Mouse (Mus musculus) CH12.LX (cell line): Measurements from ENCODE around the gene Fosb. TPM values are rescaled to one million over a fixed set of nuclear protein-coding genes. Genes with fewer than 3 reads are reported as not detected.
A peak's percentile ranks its signal among the peaks of the same experiment; 100 is the strongest.

Experiments used
- DNase-seq: peaks from one replicate; pipeline ENCODE4 v3.0.0-alpha.2; 2013; ENCODE audit errors: extremely low read depth
- H3K27ac ChIP-seq: 2 replicates; pipeline ENCODE4 v1.5.1; 2012; ENCODE audit warnings: low read depth, mild to moderate bottlenecking, control low read depth, moderate library complexity; ENCODE audit not compliant: insufficient read depth
- H3K27me3 ChIP-seq: replicated peaks from 2 replicates; pipeline ENCODE3; 2012; ENCODE audit warnings: inconsistent platforms
- H3K36me3 ChIP-seq, 2 experiments: replicated peaks in 1 of 2; 2 replicates each; pipeline versions ENCODE3 to v1.6.1; 2012; ENCODE audit warnings: inconsistent platforms in 1 of 2, low read length in 1 of 2, mild to moderate bottlenecking in 1 of 2, mixed read lengths in 1 of 2, moderate library complexity in 1 of 2; ENCODE audit not compliant: control insufficient read depth in 1 of 2, insufficient read depth in 1 of 2
- H3K4me1 ChIP-seq, 2 experiments: 2 replicates each; pipeline ENCODE4 v1.6.1; 2012; ENCODE audit warnings: inconsistent platforms in 1 of 2, moderate library complexity in 1 of 2; ENCODE audit not compliant: insufficient read depth in 2 of 2, control insufficient read depth in 1 of 2
- H3K4me2 ChIP-seq: 2 replicates; pipeline ENCODE4 v1.6.1; 2012; ENCODE audit warnings: low read depth, mild to moderate bottlenecking, control low read depth; ENCODE audit not compliant: poor library complexity, insufficient read depth, severe bottlenecking
- H3K4me3 ChIP-seq, 3 experiments: fragments of 150-350 bp in 1 of 3; sonication (generic) in 1 of 3; replicated peaks in 1 of 3; 2 replicates each; pipeline versions ENCODE3 to v1.5.1; 2011 to 2012; ENCODE audit warnings: low read depth in 2 of 3, low read length in 2 of 3, mild to moderate bottlenecking in 2 of 3, moderate library complexity in 2 of 3, control low read depth in 1 of 3, improper control_type of control experiment in 1 of 3, inconsistent platforms in 1 of 3, mixed read lengths in 1 of 3; ENCODE audit not compliant: poor library complexity in 1 of 3
- H3K79me2 ChIP-seq: replicated peaks from 2 replicates; pipeline ENCODE4 v1.6.1; 2012; ENCODE audit warnings: mild to moderate bottlenecking, moderate library complexity; ENCODE audit not compliant: control insufficient read depth, poor library complexity, insufficient read depth, severe bottlenecking; ENCODE audit errors: extremely low read depth
- H3K9ac ChIP-seq: 2 replicates; pipeline ENCODE4 v1.6.1; 2012; ENCODE audit warnings: low read depth, mild to moderate bottlenecking, control low read depth, moderate library complexity; ENCODE audit not compliant: insufficient read depth
- H3K9me3 ChIP-seq: replicated peaks from 2 replicates; pipeline ENCODE3; 2012; ENCODE audit warnings: low read length, inconsistent platforms, mixed read lengths
- BHLHE40 ChIP-seq: IDR thresholded peaks from 2 replicates; pipeline ENCODE4 v1.6.1; 2011; ENCODE audit warnings: mild to moderate bottlenecking, low read depth, low read length, improper control_type of control experiment
- CHD2 ChIP-seq: IDR thresholded peaks from 2 replicates; pipeline ENCODE4 v1.6.1; 2011; ENCODE audit warnings: low read length, improper control_type of control experiment
- CTCF ChIP-seq, 2 experiments: IDR thresholded peaks in 1 of 2; conservative IDR thresholded peaks in 1 of 2; 2 replicates each; pipeline ENCODE4 v1.5.1; 2011 to 2012; ENCODE audit warnings: low read depth in 2 of 2, low read length in 2 of 2, improper control_type of control experiment in 1 of 2, inconsistent platforms in 1 of 2, mild to moderate bottlenecking in 1 of 2, moderate library complexity in 1 of 2
- E2F4 ChIP-seq: IDR thresholded peaks from 2 replicates; pipeline ENCODE4 v1.6.1; 2011; ENCODE audit warnings: low read depth, low read length, improper control_type of control experiment; ENCODE audit not compliant: insufficient replicate concordance
- ELF1 ChIP-seq: IDR thresholded peaks from 2 replicates; pipeline ENCODE4 v1.6.1; 2014; ENCODE audit warnings: low read depth, mild to moderate bottlenecking, inconsistent platforms, low read length, improper control_type of control experiment
- ETS1 ChIP-seq: conservative IDR thresholded peaks from 2 replicates; pipeline ENCODE4 v1.6.1; 2012; ENCODE audit warnings: low read depth, mild to moderate bottlenecking, inconsistent platforms, low read length, improper control_type of control experiment, moderate library complexity
- HCFC1 ChIP-seq: IDR thresholded peaks from 2 replicates; pipeline ENCODE4 v1.6.1; 2012; ENCODE audit warnings: low read depth, mild to moderate bottlenecking, inconsistent platforms, low read length, improper control_type of control experiment
- IRF4 ChIP-seq: IDR thresholded peaks from 2 replicates; pipeline ENCODE4 v1.6.1; 2014; ENCODE audit warnings: low read depth, mild to moderate bottlenecking, inconsistent platforms, low read length, improper control_type of control experiment
- MAFK ChIP-seq: IDR thresholded peaks from 2 replicates; pipeline ENCODE4 v1.6.1; 2011; ENCODE audit warnings: low read length, improper control_type of control experiment; ENCODE audit not compliant: insufficient replicate concordance
- MAZ ChIP-seq: IDR thresholded peaks from 2 replicates; pipeline ENCODE4 v1.6.1; 2012; ENCODE audit warnings: low read depth, mild to moderate bottlenecking, inconsistent platforms, low read length, improper control_type of control experiment, moderate library complexity
- MEF2A ChIP-seq: IDR thresholded peaks from 2 replicates; pipeline ENCODE4 v1.6.1; 2014; ENCODE audit warnings: low read depth, mild to moderate bottlenecking, inconsistent platforms, low read length, improper control_type of control experiment, borderline replicate concordance
- MXI1 ChIP-seq: IDR thresholded peaks from 2 replicates; pipeline ENCODE4 v1.6.1; 2011; ENCODE audit warnings: mild to moderate bottlenecking, low read depth, low read length, improper control_type of control experiment
- NRF1 ChIP-seq: IDR thresholded peaks from 2 replicates; pipeline ENCODE4 v1.6.1; 2014; ENCODE audit warnings: low read depth, mild to moderate bottlenecking, inconsistent platforms, low read length, improper control_type of control experiment, moderate library complexity
- POLR2A ChIP-seq: IDR thresholded peaks from 2 replicates; pipeline ENCODE4 v1.6.1; 2011; ENCODE audit warnings: low read depth, mild to moderate bottlenecking, improper control_type of control experiment, low read length
- RAD21 ChIP-seq: IDR thresholded peaks from 2 replicates; pipeline ENCODE4 v1.6.1; 2011; ENCODE audit warnings: low read depth, mild to moderate bottlenecking, low read length, improper control_type of control experiment, moderate library complexity
- SIN3A ChIP-seq: IDR thresholded peaks from 2 replicates; pipeline ENCODE4 v1.6.1; 2012; ENCODE audit warnings: low read length, improper control_type of control experiment, inconsistent platforms
- TBP ChIP-seq: conservative IDR thresholded peaks from 2 replicates; pipeline ENCODE4 v1.6.1; 2011; ENCODE audit warnings: low read depth, low read length, improper control_type of control experiment
- TCF12 ChIP-seq: IDR thresholded peaks from 2 replicates; pipeline ENCODE4 v1.6.1; 2014; ENCODE audit warnings: low read depth, mild to moderate bottlenecking, inconsistent platforms, low read length, improper control_type of control experiment
- ZC3H11A ChIP-seq: IDR thresholded peaks from 2 replicates; pipeline ENCODE4 v1.6.1; 2012; ENCODE audit warnings: low read depth, mild to moderate bottlenecking, inconsistent platforms, low read length, improper control_type of control experiment
- ZKSCAN1 ChIP-seq: IDR thresholded peaks from 2 replicates; pipeline ENCODE4 v1.6.1; 2012; ENCODE audit warnings: low read depth, inconsistent platforms, low read length, improper control_type of control experiment, borderline replicate concordance
- ZMIZ1 ChIP-seq: IDR thresholded peaks from 2 replicates; pipeline ENCODE4 v1.6.1; 2012; ENCODE audit warnings: low read depth, mild to moderate bottlenecking, inconsistent platforms, low read length, improper control_type of control experiment
- dilution Hi-C: fragments of 300-500 bp; cut with MboI; formaldehyde crosslinking; loops from 2 replicates; pipeline ENCODE4 v1.14.3; 2020; ENCODE audit warnings: low sequenced_read_pairs; ENCODE audit not compliant: extremely low pct_unique_long_range_greater_than_20kb, extremely low pct_ligation_motif_present
- in situ Hi-C: fragments of 300-500 bp; cut with MboI; formaldehyde crosslinking; loops from 3 replicates; pipeline ENCODE4 v1.14.3; 2019; ENCODE audit warnings: low sequenced_read_pairs, low pct_ligation_motif_present, low pct_unique_long_range_greater_than_20kb, mixed read lengths
- polyA plus RNA-seq: library from polyadenylated mRNA; unstranded; fragments of >175 nt; gene quantifications from 2 replicates; pipeline ENCODE4 v1.2.1, GENCODE M21; 2012; ENCODE audit warnings: low read depth; ENCODE audit not compliant: insufficient read length
- total RNA-seq, 2 experiments: library from RNA; depleted of rRNA; stranded (reverse); fragments of 300-350 nt in 1 of 2; fragments of >200 nt in 1 of 2; gene quantifications; 2 replicates each; pipeline ENCODE4 v1.2.3; 2012 to 2014

Gene Fosb
- 0.08 and 0.13 TPM in 2 replicates for total RNA-seq (2012; rRNA removed)
- total RNA-seq (2014; rRNA removed): not detected in 2 replicates
- polyA plus RNA-seq: 0.27 and 0.56 TPM in 2 replicates

GRCm38 (mm10) chr7:19309884-19310641, at the start of gene Fosb:
Gene Fosb, minus strand, starts transcription at chr7:19310051.
- peak within 1 kb of the TSS; percentile 42 to 56 (median 55) for H3K4me3 ChIP-seq
- 0 out of 2 replicates have a peak within 1 kb of the TSS, but pooled peaks have one; percentile 7 for H3K9ac ChIP-seq
- peak; percentile 95 for DNase-seq
- in situ Hi-C loops: loop anchor here (5.0 kb wide), 1 partner anchor 32 kb away; the partner anchor contains the start of gene Ercc1
- no peaks in the 10 kb centered on the region for H3K36me3 ChIP-seq
- peaks cover 8% of the 10 kb centered on the region for H3K9me3 ChIP-seq
- TF ChIP-seq POLR2A (peak; percentile 53; the same call in 1 of the 2 replicates), MEF2A (peak; percentile 62; the same call in 1 of the 2 replicates), IRF4 (peak; percentile 62), CHD2 (peak; percentile 82), E2F4 (peak; percentile 64; the same call in 1 of the 2 replicates), TBP (peak; percentile 56; the same call in 1 of the 2 replicates), ELF1 (peak; percentile 71; the same call in 1 of the 2 replicates), MXI1 (peak; percentile 62; the same call in 1 of the 2 replicates), MAZ (peak; percentile 47; the same call in 1 of the 2 replicates), SIN3A (peak; percentile 92), RAD21 (no peak), MAFK (no peak), ZMIZ1 (no peak), NRF1 (peak; percentile 93), HCFC1 (peak; percentile 61), CTCF (conservative IDR thresholded peaks at IDR 0.05 in 1 of 2, IDR thresholded peaks at IDR 0.05 in 1 of 2; ENCODE audit: low read depth in 2 of 2, low read length in 2 of 2) (peak in 1 of 2 experiments; percentile 39; a peak in 1 of 4 replicates), TCF12 (peak; percentile 26; the same call in 1 of the 2 replicates), BHLHE40 (peak; percentile 42), ZC3H11A (no peak), ZKSCAN1 (no peak), ETS1 (peak; percentile 92)
- H3K4me1 ChIP-seq: peaks cover 0 to 22% of the 10 kb centered on the region in 2 experiments; a peak in 2 of 4 replicates
- H3K79me2 ChIP-seq: no peaks in the 10 kb centered on the region
- no peak within 1 kb of the TSS for H3K27ac ChIP-seq
- dilution Hi-C loops: no loop called here
- peak within 1 kb of the TSS; percentile 85 for H3K4me2 ChIP-seq
- peaks cover 76% of the 10 kb centered on the region for H3K27me3 ChIP-seq
